Mouse (Mus musculus): Measurements from ENCODE around the gene Pax7.

- TF ChIP-seq CTCF (IDR thresholded peaks at IDR 0.05; ENCODE audit: insufficient read depth, low read length) (no peak), POLR2A (IDR thresholded peaks at IDR 0.05; ENCODE audit: borderline replicate concordance, extremely low read depth, low read depth, low read length) (no peak)
Observed at GRCm38 (mm10) chr4:139827501-139828282, 5.6 kb downstream of the Pax7 start.

Measured in lung, adult 2 months (tissue).